Mouse (Mus musculus): Measurements from ENCODE around the gene Tnfrsf14.

GRCm38 (mm10) chr4:154882014-154882659 is 46.2 kb downstream of the Tnfrsf14 start:
- no peak for TF ChIP-seq POLR2A (IDR thresholded peaks at IDR 0.05; ENCODE audit: control insufficient read depth, low read depth, low read length)
- TF ChIP-seq CTCF (IDR thresholded peaks at IDR 0.05; ENCODE audit: control insufficient read depth, insufficient read depth, insufficient replicate concordance, low read depth, low read length), result no peak

Data from testis, adult 2 months (tissue).